Mouse (Mus musculus) common myeloid progenitor, adult 5-6 weeks (primary cell): Measurements from ENCODE around the gene Irf2bpl. TPM values are rescaled to one million over a fixed set of nuclear protein-coding genes. Genes with fewer than 3 reads are reported as not detected.
A peak's percentile ranks its signal among the peaks of the same experiment; 100 is the strongest.

Source experiments
- ATAC-seq: replicated peaks from 2 replicates; pipeline ENCODE4 v1.8.0; 2016; ENCODE audit warnings: low read depth, mild to moderate bottlenecking, moderate TSS enrichment, inconsistent platforms; ENCODE audit not compliant: poor library complexity, severe bottlenecking
- total RNA-seq: library from RNA; stranded (forward); fragments of 200-1000, 187-1606 nt; gene quantifications from 2 replicates; pipeline ENCODE4 v1.2.3, GENCODE M21; 2017

Irf2bpl gene
- total RNA-seq, result 1.9 and 3.6 TPM in 2 replicates

DNA sequence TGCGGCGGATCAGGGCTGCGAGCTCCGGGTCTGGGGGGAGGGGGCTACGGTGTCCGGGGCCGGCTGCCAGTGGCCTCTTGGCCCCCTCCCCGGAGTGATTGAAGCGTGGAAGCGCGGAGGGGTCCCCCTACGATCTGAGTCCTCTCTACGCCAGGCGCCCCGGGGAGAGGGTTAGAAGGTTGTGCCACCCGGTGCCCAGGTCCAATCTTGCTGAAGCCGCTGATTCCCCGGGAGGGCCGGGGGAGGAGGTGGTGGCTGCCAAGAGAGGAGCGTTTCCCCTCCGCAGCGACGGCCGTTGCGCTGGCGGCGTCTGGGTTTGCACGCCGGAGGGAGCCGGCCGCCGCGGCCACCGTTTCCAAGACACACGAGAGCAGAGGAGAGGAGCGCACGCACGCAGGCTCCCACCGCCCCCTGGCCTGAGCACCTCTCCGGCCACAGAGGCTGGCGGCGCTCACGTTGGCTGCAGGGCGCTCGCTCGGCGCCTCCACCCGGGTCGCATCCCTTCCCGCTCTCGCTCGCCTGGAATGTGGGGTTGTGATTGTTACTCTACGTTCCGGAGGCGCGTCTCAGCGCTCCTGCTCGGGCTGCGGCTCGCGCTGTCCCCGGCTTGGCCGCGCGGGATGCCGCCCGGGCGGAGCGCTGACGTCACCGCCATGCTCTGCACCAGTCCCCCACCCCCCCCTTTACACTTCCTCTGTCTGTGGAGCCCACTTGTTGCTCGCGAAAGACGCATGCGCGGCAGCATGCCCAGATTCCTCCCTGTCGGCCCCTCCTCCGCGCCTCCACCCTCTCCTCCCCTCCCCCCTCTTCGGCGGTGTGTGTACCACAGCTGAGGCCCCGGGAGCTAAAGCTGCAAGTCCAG, at the start of gene Irf2bpl:
TSS of gene Irf2bpl (minus strand) at position 602 of the 862 bp plus-strand sequence.
- peak; percentile 60 for ATAC-seq

DNA sequence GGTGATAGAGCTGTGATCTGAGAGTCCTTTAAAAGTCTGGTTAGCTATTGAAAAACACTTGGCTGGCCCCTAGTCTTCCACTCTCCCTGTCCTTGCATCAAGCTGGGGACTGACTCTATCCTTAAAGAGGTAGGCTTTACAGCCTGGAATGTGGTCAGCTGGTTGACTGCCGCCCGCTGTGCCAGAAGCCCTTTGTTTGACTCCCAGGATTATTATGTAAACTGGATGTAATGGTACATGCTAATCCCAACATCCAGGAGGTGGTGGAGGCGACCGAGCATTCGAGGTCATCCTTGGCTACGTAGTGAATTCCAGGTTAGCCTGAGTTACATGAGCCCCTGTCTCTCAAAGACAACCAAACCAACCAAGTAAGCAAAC, 48.0 kb upstream of the Irf2bpl start:
- no peak for ATAC-seq

DNA sequence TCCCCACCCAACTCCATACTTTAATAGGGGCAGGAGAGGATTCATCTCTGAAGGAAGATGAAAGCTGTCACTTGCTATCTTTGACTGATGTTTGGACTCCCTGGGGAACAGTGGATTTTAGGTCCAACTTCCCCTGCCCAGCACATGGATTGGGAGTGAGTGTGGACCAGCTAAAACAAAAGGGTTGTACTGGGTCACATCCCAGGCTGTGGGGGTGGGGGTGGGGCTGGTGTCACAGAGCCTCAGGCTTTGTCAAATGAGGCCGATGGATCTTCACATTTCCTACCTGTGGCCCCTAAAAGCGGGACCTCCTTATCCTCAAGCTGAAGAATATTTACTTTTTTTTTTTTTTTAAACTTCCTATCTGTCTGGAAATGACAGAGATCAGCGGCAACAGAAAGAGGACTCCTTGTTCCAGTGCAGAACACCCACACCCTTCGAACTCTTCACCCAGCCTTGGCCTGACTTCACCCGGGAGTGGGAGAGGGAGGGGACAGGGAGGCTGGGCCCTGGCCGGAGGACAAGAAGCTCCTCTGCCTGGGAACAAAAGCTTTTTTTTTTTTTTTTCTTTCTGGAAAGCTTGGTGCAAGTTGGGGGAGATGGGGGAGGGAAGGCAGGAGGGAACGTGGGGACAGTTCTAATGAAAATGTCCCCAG, 47.4 kb upstream of the Irf2bpl start:
- no peak for ATAC-seq

DNA sequence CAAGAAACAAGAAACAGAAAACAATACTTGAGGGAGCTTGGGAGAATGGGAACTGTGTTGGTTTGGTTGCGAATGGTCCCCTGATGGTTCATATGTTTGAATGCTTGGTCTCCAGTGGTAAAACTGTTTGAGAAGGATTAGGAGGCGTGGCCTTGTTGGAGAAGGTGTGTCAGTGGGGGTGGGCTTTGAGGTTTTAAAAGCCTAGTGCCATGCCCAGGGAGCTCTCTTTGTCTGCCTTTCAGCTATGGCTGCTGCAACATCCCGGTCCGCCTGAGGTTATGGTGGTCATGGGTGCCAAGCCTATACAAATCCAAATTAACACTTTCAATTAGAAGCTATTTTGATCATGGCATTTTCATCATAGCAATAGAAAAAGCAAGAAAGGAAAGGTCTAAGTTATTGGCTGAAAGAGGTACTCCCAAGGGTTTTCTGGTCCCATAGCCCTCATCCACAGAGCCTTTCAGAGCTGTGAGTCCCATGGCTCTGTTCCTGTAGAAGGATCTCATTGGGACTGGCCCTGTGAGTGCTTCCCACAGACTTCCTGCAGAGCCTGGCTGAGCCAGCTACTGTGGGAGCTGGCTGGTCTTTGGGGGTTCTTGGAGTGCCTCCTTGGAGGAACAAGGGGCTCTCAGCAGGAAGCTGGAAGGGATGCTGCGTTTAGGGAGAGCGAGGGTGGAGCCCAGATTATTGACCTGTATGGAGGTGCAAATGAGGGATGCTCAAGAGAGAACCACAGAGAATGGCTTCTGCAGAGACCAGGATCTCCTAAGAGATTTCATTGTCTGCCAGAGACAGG, 46.5 kb upstream of the Irf2bpl start:
- ATAC-seq, result no peak

DNA sequence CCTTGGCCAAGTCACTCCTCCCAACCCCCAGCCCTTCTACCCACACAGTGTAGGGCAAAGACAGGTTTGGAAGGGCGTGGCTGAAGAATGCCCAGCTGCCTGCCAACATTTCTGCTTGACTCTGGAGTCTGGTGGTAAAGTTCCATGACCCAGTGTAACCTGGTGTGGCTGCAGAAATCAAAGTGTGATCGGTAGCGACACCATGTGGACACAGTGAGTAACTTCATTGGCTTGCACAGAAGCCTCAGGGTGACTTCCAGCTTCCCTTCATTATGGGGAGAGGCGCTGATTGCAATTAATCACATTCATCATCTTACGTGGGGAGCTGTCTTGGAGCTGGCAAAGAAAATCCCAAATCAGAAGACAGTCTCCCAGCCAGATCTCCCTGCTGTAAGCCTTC, 39.2 kb upstream of the Irf2bpl start:
- ATAC-seq, result peak; percentile 99

DNA sequence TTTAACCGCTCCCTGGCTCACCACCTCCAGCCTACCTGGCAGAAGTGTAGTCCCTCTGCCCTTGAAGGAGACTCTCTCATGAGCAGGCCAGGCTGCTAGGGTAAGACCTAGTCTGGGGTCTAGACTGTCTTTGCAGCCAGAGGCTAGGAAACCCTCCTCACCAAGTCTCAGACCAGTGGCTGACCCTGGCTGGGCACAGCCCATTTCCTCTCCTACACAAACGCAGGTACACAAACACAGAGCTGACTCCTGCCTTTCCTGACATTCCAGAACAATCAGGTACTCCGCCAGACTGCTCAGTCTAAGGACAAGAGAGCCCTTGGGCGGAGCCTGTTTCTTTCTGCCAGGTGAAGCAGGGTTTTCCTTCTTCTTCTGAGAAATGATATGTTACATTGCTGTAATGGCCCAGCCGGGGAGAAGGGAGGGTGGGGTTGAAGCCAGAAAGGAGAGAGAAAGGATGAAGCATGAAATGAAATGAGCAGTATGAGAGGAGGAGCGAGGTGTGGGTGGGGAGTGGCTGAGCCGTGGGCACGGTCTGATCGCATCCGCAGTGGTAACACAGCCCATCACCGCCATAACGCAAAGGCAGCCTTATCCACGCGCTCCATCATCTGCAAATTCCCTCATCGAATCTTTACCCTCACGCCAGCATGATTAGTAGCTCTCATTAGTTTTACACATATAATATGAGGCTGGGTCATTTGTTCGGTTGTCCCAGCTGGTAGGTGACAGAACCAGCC, 34.6 kb upstream of the Irf2bpl start:
- ATAC-seq, result no peak

DNA sequence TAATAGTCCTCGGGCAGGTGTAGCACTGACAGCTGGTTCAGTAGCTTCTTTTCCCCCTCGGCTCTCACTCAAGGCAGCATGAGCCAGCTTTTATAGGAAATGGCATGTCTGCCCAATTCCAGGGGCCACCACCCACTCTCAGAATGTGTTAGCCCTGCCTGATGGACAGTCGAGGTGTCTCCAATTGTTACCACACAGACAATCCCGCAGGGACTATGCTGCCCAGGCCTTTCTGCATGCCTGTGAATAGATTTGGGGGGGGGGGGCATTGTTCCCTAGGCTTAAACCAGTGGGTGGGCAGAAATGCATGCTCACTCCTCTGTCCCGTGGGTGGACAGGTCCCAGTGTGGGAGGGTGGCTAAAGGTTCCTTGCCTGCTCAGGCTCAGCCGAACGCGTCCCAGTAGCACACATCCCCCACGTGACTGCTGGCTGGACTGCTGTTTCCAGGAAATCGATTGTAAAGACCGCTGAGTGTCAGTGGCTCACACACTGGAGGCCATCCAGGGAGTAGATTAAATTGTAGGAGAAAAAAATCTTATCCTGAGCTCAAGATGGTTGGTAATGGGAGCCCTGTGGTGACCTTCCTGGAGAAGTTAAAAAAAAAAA, 33.9 kb upstream of the Irf2bpl start:
- ATAC-seq, result peak; percentile 40; the same call in 1 of the 2 replicates

DNA sequence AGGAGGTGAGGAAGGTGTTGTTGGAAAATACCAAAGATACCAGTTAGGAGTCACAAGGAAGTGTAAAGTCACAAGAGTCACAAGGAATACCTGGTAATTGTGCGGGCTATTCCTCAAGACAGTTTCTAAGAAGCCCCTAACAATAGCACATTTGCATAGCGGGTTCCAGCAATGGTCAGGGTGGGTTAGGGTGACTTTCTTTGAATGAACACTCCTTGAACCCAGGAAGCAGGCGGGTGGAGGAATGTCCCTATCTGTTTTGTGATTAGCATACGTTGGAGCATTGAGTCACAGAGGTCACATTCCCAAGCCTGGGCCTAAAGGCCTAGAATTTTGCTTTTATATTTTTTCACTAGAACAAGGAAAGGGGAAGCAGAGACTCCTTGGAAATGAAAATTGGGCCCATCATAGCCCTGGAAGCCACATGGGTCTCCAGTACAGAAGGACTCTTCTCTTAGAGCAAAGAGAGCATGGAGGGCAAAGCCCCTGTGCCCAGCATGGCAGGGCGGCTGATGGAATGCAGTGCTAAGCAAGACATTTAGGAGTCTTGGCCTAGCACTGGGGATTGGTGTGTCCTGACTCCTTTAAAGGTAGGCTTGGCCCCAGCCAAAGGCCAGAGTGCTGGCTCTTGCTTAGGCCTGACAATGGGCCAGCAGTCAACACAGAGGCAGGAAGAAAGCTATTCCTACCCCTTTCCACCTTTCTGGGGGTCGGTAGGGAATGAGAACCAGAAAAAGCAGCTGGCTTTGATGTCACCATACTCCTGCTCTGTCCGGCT, 32.4 kb upstream of the Irf2bpl start:
- no peak for ATAC-seq

DNA sequence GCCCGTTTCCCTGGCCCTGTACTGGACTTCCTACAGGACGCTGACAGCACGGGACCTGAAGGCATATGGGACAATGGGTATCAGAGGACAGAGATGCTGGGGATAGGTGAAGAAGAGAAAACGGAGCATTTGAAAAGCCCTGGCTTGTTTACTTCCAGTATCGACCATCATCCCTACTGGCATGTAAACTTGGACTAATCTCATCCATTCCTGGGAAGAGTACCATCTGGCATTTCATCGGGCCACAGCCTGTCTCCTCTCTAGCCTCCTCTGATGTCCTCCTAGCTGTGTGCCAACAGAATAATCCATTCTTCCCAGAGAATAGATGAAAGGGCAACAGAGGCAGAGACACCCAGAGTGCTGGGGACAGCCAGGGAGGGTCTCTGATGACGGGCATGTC, 31.0 kb upstream of the Irf2bpl start:
- ATAC-seq, result no peak

DNA sequence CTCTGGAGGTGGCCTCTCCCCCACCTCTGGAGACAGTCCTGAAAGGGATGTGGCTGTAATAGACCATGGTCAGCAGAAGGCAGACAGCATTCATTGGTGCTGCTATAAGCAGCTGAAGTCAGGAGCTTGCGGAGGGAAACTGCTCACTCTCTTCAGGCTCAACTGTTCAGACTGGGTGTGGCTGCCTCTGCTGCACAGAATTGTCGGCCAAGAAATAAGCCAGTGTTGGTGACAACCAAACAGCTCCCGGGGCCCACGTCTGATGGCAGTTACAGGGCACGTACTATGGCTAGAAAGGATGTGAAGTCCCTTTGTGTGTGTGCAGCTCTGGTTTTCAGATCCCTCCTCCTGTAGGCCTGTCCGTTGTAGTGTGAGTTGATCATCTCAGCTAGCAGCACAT, 30.2 kb upstream of the Irf2bpl start:
- peak; percentile 46 for ATAC-seq

DNA sequence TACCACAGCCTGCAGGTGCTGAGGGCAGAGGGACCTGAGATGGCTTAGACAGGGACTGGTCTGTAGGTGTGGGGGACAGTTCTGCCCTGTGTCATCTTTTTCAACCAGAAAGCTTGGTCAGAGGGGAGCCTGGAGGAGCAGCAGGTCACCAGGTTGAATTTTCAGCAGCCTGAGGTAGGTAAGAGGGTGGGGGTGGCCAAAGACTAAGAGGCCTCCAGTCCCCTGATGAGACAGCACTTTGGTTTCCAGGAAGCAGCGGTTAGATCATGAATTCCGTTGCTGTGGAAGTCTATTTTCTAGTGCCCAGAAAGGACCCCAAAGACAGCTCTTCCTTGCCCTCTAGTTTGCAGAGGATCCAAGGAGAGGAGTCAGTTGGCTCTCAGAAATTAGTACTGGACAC, 29.8 kb upstream of the Irf2bpl start:
- peak; percentile 57 for ATAC-seq

DNA sequence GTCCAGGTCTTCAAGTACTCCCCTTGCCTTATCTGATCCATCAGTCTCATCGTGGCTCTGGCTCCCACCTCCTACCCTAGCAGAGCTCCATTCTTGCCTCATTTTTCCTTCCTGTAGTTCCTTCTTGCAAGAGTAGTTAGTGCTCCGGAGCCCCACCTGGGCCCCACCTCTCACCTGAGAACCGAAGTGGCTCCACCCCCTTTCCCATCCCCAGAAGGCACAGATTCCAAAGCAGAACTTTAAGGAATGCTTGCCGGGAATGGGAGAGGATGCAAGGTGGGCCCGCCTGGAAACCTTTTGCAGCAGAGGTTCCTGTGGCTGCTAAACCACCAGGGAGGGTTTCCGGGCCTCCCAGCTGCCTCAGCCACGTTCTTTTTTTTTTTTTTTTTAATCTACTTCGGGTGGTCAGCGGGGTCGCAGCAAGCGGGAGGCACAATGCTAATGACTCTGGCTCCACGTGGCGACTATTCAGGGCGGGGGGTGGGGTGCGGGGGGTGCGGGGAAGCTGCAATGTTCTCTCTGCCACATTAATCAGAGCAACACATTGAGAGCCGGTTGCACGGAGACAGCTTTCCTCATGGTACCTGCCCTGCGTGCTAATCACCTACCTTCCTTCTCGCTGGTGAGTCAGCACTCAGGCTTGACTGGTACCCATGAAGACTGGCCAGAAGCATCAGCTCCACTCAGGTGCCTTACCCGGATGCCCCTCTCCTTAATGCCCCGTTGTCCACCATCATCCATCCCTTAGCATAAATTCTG, 27.9 kb upstream of the Irf2bpl start:
- ATAC-seq, result no peak

DNA sequence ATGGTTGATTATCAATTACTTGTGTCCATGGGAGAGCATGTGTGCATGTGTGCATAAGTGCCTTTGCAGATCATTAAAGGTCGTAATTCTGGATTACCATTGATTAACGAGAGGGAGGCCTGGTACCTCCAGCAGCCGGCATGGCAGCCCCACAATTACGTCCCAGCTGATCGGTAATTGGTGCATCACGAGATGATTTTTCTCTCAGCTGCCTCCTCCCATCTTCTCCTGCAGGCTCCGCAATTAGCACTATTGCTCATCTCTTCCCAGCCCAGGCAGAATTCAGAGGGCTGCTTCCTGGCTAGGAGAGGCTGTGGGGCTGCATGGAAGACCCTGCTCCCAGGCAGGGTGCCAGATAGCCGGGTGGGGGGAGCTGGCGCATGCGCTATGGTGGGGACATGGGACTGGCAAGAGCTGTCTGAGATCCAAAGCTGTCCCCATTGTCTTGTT, 26.9 kb upstream of the Irf2bpl start:
- ATAC-seq, result no peak

DNA sequence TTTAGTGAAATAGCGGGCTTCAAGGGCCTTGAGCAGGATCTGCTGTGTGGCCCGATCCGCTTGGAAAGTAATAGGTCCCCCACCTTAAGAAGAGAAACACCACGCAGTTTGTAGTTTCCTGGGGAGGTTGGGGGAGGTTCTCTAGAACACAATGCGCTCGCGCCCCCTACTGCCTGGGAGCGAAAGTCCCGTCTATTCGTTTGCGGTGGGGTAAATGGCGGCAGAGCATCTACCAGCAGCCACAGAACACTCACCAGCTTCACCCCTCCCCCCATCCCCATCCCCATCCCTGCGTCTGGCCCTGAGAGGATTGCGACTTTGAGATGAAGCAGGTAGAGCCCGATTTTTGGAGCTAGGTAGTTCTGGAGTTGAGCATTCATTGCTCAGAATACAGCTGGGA, 21.8 kb upstream of the Irf2bpl start:
- ATAC-seq, result peak; percentile 93

DNA sequence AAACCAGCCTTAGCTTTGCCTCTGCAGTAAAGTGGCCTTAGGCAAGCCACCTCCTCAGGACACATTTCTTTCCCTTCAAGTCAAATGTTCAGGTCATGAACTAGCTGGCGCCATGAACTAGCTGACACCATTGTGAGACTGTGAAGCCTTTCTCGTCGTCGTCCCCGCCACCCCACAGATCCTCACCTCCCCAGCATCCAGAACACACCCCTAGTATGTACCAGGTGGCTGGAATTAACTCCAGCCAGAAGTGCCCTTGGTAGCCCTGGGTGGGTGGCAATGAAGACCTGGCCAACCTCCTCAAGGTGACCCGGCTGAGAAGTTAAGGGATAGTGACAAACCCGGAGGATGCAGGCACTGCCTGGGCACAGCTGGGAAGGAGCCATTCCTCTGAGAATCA, 21.3 kb upstream of the Irf2bpl start:
- no peak; the same call in 1 of the 2 replicates for ATAC-seq

DNA sequence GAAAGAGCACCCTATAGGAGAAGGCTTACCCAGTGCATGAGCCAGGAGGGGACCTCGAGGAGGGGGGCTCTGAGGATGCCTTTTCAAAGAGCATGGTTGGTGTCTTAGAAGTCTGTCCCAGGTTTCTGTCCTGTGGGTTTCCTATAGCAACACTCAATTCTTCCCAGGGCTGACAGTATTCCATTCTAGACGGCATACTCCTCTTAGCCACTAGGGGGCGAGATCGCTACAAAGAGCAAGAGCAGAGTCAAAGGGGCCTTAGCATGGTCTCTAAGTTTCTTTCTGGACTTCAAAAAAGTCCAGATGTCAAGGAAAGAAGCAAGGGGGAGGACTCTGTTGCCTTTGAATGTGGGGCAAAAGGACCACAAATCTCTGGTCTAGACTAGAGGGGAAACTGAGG, 20.6 kb upstream of the Irf2bpl start:
- ATAC-seq, result peak; percentile 66

DNA sequence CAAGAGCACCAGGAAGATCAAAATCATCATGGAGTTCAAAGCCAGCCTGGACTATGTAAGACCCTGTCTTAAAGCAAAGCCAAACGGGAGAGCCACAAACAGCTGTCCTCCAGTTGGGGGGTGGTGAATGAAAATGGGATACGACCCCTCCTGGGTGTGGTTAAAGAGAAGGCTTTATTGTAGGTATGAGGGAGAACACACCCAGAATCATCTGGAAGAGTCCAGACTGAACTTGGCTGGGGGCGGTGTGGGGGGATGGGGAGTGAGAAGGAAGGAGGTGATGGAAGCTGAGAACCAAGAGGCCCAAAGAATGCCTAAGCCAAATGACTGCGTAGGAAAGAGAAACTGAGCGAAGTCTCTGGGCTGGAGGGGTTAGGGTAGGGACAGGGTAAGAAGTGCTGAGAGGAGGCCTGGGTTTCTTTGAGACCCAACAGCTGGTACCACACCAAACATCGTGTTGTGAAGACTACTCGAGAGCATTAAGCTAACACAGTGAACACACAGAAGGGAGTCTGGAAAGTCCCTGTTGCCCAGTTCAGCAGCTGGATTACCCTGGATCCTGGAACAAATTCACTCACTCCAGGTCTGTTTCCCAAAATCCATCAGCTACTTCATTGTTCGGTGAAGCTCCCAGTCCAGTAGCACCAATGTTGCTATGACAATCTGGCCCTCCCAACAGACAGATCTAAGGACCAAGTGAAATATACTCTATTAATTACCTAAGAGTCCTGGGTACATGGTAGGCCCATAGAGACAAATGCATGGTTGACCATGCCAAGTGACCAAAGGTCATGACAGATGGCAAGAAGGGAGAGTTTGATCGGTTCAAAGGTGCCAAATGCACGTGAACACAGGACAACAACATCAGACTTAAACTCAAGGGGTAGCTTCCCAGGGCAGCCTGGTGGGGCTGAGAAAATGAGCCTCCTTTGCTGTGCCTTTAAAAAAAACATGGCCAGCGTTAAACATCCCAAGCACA, 19.5 kb upstream of the Irf2bpl start:
- no peak for ATAC-seq
